14 mouse cellular contexts compared by ENCODE assay signal in the genomic region with DNA sequence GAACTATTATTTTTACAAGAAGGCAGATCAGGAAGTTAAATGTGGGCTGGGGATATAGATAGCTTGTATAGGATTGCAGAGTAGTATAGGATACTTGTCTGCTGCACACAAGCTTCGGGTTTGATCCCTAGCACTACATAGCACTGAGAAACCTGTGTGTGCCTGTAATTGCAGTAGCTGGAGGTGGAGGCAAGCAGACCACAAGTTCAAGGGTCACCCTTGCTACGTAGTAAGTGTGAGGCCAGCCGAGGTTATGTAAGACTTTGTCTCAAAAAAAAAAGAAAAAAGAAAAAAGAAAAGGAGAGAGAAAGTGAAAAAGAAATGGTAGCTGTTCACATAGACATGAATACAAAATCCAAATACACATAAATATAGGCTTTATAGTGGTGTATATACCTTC.
DNase-seq lines count a peak whose midpoint lies in the region; ATAC-seq and TF ChIP-seq lines count a peak whose summit lies in the region.
"Had no signal": no experiment of that assay in that cellular context is flagged by ENCODE, and none has a peak within 500 bp of the region (broad histone marks: within the 10 kb centered on the region; RNA-seq: fewer than 3 reads in every experiment).

No protein-coding gene starts in this region.

- H3K4me3 ChIP-seq in kidney, adult 2 months (ENCODE audit: insufficient read depth, low read depth, low read length), result no peak overlapping the region
- no peak overlapping the region for H3K4me3 ChIP-seq in intestine, embryonic 14.5 days (ENCODE audit: low read depth, low read length)
- H3K4me3 ChIP-seq in liver, embryonic 15.5 days (replicated peaks), result no peak overlapping the region
- H3K4me3 ChIP-seq: heart, embryonic 12.5 days; limb, embryonic 13.5 days; neural tube, embryonic 15.5 days had no signal

- TF ChIP-seq POLR2A in kidney, adult 2 months (IDR thresholded peaks at IDR 0.05; ENCODE audit: low read depth, low read length), result no peak

- TF ChIP-seq CTCF in kidney, adult 2 months (conservative IDR thresholded peaks at IDR 0.05; ENCODE audit: insufficient read depth, insufficient read length, low read depth, low read length), result no peak

- H3K9me3 ChIP-seq in intestine, embryonic 14.5 days (ENCODE audit: control insufficient read depth, low read length), result no peaks in the 10 kb centered on the region
- H3K9me3 ChIP-seq in liver, embryonic 15.5 days (replicated peaks), result no peaks in the 10 kb centered on the region
- H3K9me3 ChIP-seq: heart, embryonic 12.5 days; limb, embryonic 13.5 days; neural tube, embryonic 15.5 days had no signal

- DNase-seq in kidney, adult 2 months, result peak; percentile 64
- DNase-seq in kidney, postnatal 4 days, result no peak
- DNase-seq in 416B (ENCODE audit: low read depth), result peak; percentile 8
- DNase-seq in intestine, embryonic 14.5 days (ENCODE audit: low spot score), result no peak
- DNase-seq in left cerebral cortex, postnatal 25 days (ENCODE audit: low spot score in 2 of 2), result no peak
- DNase-seq in left cerebral cortex, adult 9 months (ENCODE audit: low spot score in 2 of 2), result no peak
- DNase-seq: cerebellum, postnatal 25 days; layer of hippocampus, postnatal 36 days; right cerebral cortex, adult 18-20 months; thymus, postnatal 25 days had no signal

- 31% methylated on average over 3 of the region's 3 CpGs for WGBS in kidney, adult 2 months
- 16% methylated on average over 3 of the region's 3 CpGs for WGBS in intestine, embryonic 14.5 days
- WGBS in liver, embryonic 15.5 days (ENCODE audit: insufficient replicate concordance), result 30% methylated on average over 3 of the region's 3 CpGs

- no peak overlapping the region for H3K4me2 ChIP-seq in intestine, embryonic 14.5 days (ENCODE audit: low read length)
- no peak overlapping the region for H3K4me2 ChIP-seq in liver, embryonic 15.5 days
- H3K4me2 ChIP-seq: heart, embryonic 12.5 days; limb, embryonic 13.5 days; neural tube, embryonic 15.5 days had no signal

- peak overlapping the region; percentile 39; the same call in 1 of the 2 replicates for H3K27ac ChIP-seq in kidney, adult 2 months (ENCODE audit: insufficient read depth, low read depth, low read length)
- peak overlapping the region; percentile 52; the same call in 1 of the 2 replicates for H3K27ac ChIP-seq in intestine, embryonic 14.5 days (ENCODE audit: low read depth)
- H3K27ac ChIP-seq in liver, embryonic 15.5 days (replicated peaks), result peak overlapping the region; percentile 24; the same call in 1 of the 2 replicates
- H3K27ac ChIP-seq: limb, embryonic 13.5 days; neural tube, embryonic 15.5 days had no signal

- H3K4me1 ChIP-seq in kidney, adult 2 months (ENCODE audit: control insufficient read depth, insufficient read depth, low read length), result peaks cover 13% of the 10 kb centered on the region
- peaks cover 33% of the 10 kb centered on the region for H3K4me1 ChIP-seq in intestine, embryonic 14.5 days (replicated peaks; ENCODE audit: control insufficient read depth, insufficient read depth, low read length)
- peaks cover 35% of the 10 kb centered on the region for H3K4me1 ChIP-seq in liver, embryonic 15.5 days (replicated peaks)

- no peaks in the 10 kb centered on the region for H3K27me3 ChIP-seq in kidney, adult 2 months (replicated peaks; ENCODE audit: control insufficient read depth, insufficient read depth, low read length)
- no peaks in the 10 kb centered on the region for H3K27me3 ChIP-seq in intestine, embryonic 14.5 days (replicated peaks; ENCODE audit: control insufficient read depth, insufficient read depth, low read length)
- H3K27me3 ChIP-seq in liver, embryonic 15.5 days, result no peaks in the 10 kb centered on the region
- H3K27me3 ChIP-seq: heart, embryonic 12.5 days; limb, embryonic 13.5 days; neural tube, embryonic 15.5 days had no signal

- no peak for ATAC-seq in intestine, embryonic 14.5 days (replicated peaks; ENCODE audit: low FRiP score, low TSS enrichment, low read depth)
- ATAC-seq in liver, embryonic 15.5 days (ENCODE audit: insufficient read depth), result no peak

- no peak overlapping the region for H3K9ac ChIP-seq in intestine, embryonic 14.5 days (ENCODE audit: low read length)
- H3K9ac ChIP-seq in liver, embryonic 15.5 days, result no peak overlapping the region
- H3K9ac ChIP-seq: heart, embryonic 12.5 days; limb, embryonic 13.5 days; neural tube, embryonic 15.5 days had no signal

- no peaks in the 10 kb centered on the region for H3K36me3 ChIP-seq in kidney, adult 2 months (ENCODE audit: control insufficient read depth, insufficient read depth, low read length)
- no peaks in the 10 kb centered on the region for H3K36me3 ChIP-seq in intestine, embryonic 14.5 days (ENCODE audit: control insufficient read depth, insufficient read depth, low read length)
- H3K36me3 ChIP-seq in liver, embryonic 15.5 days (replicated peaks), result no peaks in the 10 kb centered on the region
- H3K36me3 ChIP-seq: heart, embryonic 12.5 days; limb, embryonic 13.5 days; neural tube, embryonic 15.5 days had no signal

- intact Hi-C loops in left cerebral cortex, postnatal 25 days (cut with DNase I), result loop anchor here (5.0 kb wide), 1 partner anchor 116 kb away; no protein-coding TSS in a partner anchor

Comparison
In these comparisons a context has a peak if more than half of its experiments do, and no peak if none do; other contexts are left out.
1. DNase-seq: peak in kidney, adult 2 months (single experiment) and 416B (single experiment); none in kidney, postnatal 4 days (0 of 2), intestine, embryonic 14.5 days (single experiment), left cerebral cortex, postnatal 25 days (0 of 2) and left cerebral cortex, adult 9 months (0 of 2).
2. Peak in every context shown above with its lines, with median percentiles within 50 percentile points of each other: H3K27ac ChIP-seq.